Mouse (Mus musculus) megakaryocyte progenitor cell, adult 5-6 weeks (primary cell): ENCODE results near the gene Rcsd1. TPM values are rescaled to one million over a fixed set of nuclear protein-coding genes. Genes with fewer than 3 reads are reported as not detected.

Experiments
- ATAC-seq: replicated peaks from 2 replicates; pipeline ENCODE4 v1.8.0; 2016; ENCODE audit warnings: mild to moderate bottlenecking, moderate TSS enrichment, inconsistent platforms; ENCODE audit not compliant: poor library complexity
- total RNA-seq, 2 experiments: library from RNA; stranded (forward) in 1 of 2; stranded (reverse) in 1 of 2; fragments of 157-497, 149-512 nt in 1 of 2; fragments of 200-1000 nt in 1 of 2; gene quantifications; 2 replicates each; pipeline versions ENCODE4 v1.2.3 to v1.2.4; 2015 to 2017

Rcsd1 gene
- 48.8 and 48.9 TPM in 2 replicates for total RNA-seq (2015)
- total RNA-seq (2017) = 110 and 111 TPM in 2 replicates

- ATAC-seq = peak; percentile 63
These were observed at the start of gene Rcsd1 for GRCm38 (mm10) chr1:165709629-165710256. Gene Rcsd1 (minus strand): TSS chr1:165709757.

GRCm38 (mm10) chr1:165755194-165755593, 45.6 kb upstream of the Rcsd1 start:
- no peak for ATAC-seq

GRCm38 (mm10) chr1:165754205-165754604, 44.6 kb upstream of the Rcsd1 start:
- ATAC-seq = no peak

- ATAC-seq = no peak
These were observed 42.3 kb upstream of the Rcsd1 start for GRCm38 (mm10) chr1:165751838-165752237.

GRCm38 (mm10) chr1:165751142-165751541, 41.6 kb upstream of the Rcsd1 start:
- peak; percentile 76 for ATAC-seq

- no peak for ATAC-seq
These were observed 38.5 kb upstream of the Rcsd1 start for GRCm38 (mm10) chr1:165748053-165748452.

- no peak for ATAC-seq
These were observed 32.4 kb upstream of the Rcsd1 start for GRCm38 (mm10) chr1:165741989-165742388.

GRCm38 (mm10) chr1:165738985-165739384, 29.4 kb upstream of the Rcsd1 start:
- ATAC-seq = no peak

GRCm38 (mm10) chr1:165737867-165738266, 28.3 kb upstream of the Rcsd1 start:
- ATAC-seq = peak; percentile 37

GRCm38 (mm10) chr1:165737451-165737850, 27.9 kb upstream of the Rcsd1 start:
- peak; percentile 37 for ATAC-seq

GRCm38 (mm10) chr1:165735826-165736818, 26.6 kb upstream of the Rcsd1 start:
- peak; percentile 84 for ATAC-seq

- peak; percentile 47 for ATAC-seq
These were observed 25.3 kb upstream of the Rcsd1 start for GRCm38 (mm10) chr1:165734840-165735239.

GRCm38 (mm10) chr1:165731553-165731952, 22.0 kb upstream of the Rcsd1 start:
- ATAC-seq = peak; percentile 53

- ATAC-seq = no peak
These were observed 20.6 kb upstream of the Rcsd1 start for GRCm38 (mm10) chr1:165730129-165730528.

- no peak for ATAC-seq
These were observed 18.6 kb upstream of the Rcsd1 start for GRCm38 (mm10) chr1:165728057-165728639.

GRCm38 (mm10) chr1:165726986-165727385, 17.4 kb upstream of the Rcsd1 start:
- no peak for ATAC-seq

GRCm38 (mm10) chr1:165725039-165725644, 15.6 kb upstream of the Rcsd1 start:
- ATAC-seq = peak; percentile 12; the same call in 1 of the 2 replicates

- ATAC-seq = peak; percentile 61
These were observed 14.9 kb upstream of the Rcsd1 start for GRCm38 (mm10) chr1:165724219-165725033.

GRCm38 (mm10) chr1:165722531-165723123, 13.1 kb upstream of the Rcsd1 start:
- ATAC-seq = no peak
